ENCODE assay signal across 8 mouse cellular contexts in the genomic region with DNA sequence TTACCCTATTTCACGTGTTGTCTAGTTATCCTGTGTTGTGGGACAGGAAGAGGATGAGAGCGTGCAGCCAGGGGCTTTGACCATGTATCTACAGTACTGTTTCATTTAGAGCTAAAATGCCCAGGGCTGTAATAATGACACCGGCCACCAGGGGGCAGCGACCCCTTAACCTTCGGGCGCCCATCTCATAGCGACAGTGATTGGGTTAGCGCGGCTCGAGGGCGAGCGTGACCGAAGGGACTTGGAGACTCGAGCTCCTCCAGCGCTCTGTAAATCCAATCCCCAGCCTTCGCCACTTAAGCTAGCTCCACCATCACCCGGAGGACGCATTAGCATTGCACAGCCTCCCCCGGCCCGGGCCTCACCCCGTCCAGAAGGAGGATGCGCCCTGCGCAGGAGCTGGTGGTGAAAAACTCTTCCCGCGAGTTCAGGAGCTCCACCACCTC. TPM values are rescaled to one million over a fixed set of nuclear protein-coding genes. Genes with fewer than 3 reads are reported as not detected.
DNase-seq lines count a peak whose midpoint lies in the region; ATAC-seq and TF ChIP-seq lines count a peak whose summit lies in the region.

A gene (plus strand): TSS at position 224 of the 446 bp plus-strand sequence.

- peak; percentile 68 for TF ChIP-seq RAD21 in CH12.LX (IDR thresholded peaks at IDR 0.05; ENCODE audit: low read depth, low read length)

- in situ Hi-C loops in CH12.LX (cut with MboI; ENCODE audit: low pct_ligation_motif_present, low pct_unique_long_range_greater_than_20kb, low sequenced_read_pairs), result no loop called here

- peak within 1 kb of the TSS; percentile 85 for H3K4me2 ChIP-seq in CH12.LX (ENCODE audit: insufficient read depth, low read depth, poor library complexity, severe bottlenecking)
- peak within 1 kb of the TSS; percentile 70 for H3K4me2 ChIP-seq in forebrain, embryonic 12.5 days
- peak within 1 kb of the TSS; percentile 86 for H3K4me2 ChIP-seq in heart, postnatal 0 days (ENCODE audit: low read depth, low read length)
- H3K4me2 ChIP-seq in liver, embryonic 16.5 days (ENCODE audit: low read depth, low read length), result peak within 1 kb of the TSS; percentile 78
- peak within 1 kb of the TSS; percentile 65 for H3K4me2 ChIP-seq in neural tube, embryonic 13.5 days

- DNase-seq in CH12.LX (ENCODE audit: extremely low read depth), result peak; percentile 98
- peak; percentile 86 for DNase-seq in c-Kit-positive CD71-positive TER-119-negative erythroid progenitor cells, embryonic 14.5 days (ENCODE audit: low read depth)
- peak; percentile 78 for DNase-seq in heart, postnatal 0 days (ENCODE audit: low spot score)
- DNase-seq in kidney, postnatal 4 days, result peak; percentile 95

- WGBS in forebrain, embryonic 12.5 days, result under 1% methylated on average over 25 of the region's 25 CpGs
- under 1% methylated on average over 25 of the region's 25 CpGs for WGBS in heart, postnatal 0 days
- WGBS in liver, embryonic 16.5 days (ENCODE audit: insufficient replicate concordance), result 0% methylated on average over 24 of the region's 25 CpGs
- 0% methylated on average over 25 of the region's 25 CpGs for WGBS in neural tube, embryonic 13.5 days

- no peaks in the 10 kb centered on the region for H3K27me3 ChIP-seq in CH12.LX (replicated peaks)
- H3K27me3 ChIP-seq in forebrain, embryonic 12.5 days, result no peaks in the 10 kb centered on the region
- no peaks in the 10 kb centered on the region for H3K27me3 ChIP-seq in heart, postnatal 0 days (ENCODE audit: control insufficient read depth, insufficient read depth, low read length)
- no peaks in the 10 kb centered on the region for H3K27me3 ChIP-seq in liver, embryonic 16.5 days (ENCODE audit: control insufficient read depth, insufficient read depth, low read depth, low read length)
- H3K27me3 ChIP-seq in neural tube, embryonic 13.5 days, result no peaks in the 10 kb centered on the region
- no peaks in the 10 kb centered on the region for H3K27me3 ChIP-seq in testis, adult 2 months (ENCODE audit: control insufficient read depth, insufficient read depth, low read length)

- H3K79me2 ChIP-seq in CH12.LX (replicated peaks; ENCODE audit: control insufficient read depth, extremely low read depth, insufficient read depth, poor library complexity, severe bottlenecking), result no peaks in the 10 kb centered on the region

- dilution Hi-C loops in CH12.LX (cut with MboI; ENCODE audit: extremely low pct_ligation_motif_present, extremely low pct_unique_long_range_greater_than_20kb, low sequenced_read_pairs), result no loop called here

- H3K27ac ChIP-seq in CH12.LX (ENCODE audit: insufficient read depth, low read depth), result peak within 1 kb of the TSS; percentile 89
- peak within 1 kb of the TSS; percentile 91 for H3K27ac ChIP-seq in forebrain, embryonic 12.5 days
- H3K27ac ChIP-seq in heart, postnatal 0 days (ENCODE audit: low read depth), result peak within 1 kb of the TSS; percentile 94
- peak within 1 kb of the TSS; percentile 80 for H3K27ac ChIP-seq in liver, embryonic 16.5 days (ENCODE audit: low read length)
- H3K27ac ChIP-seq in neural tube, embryonic 13.5 days (replicated peaks), result peak within 1 kb of the TSS; percentile 92
- H3K27ac ChIP-seq in testis, adult 2 months (ENCODE audit: control insufficient read depth, insufficient read depth, low read depth, low read length), result peak within 1 kb of the TSS; percentile 97

- peak within 1 kb of the TSS; percentile 96 for H3K9ac ChIP-seq in CH12.LX (ENCODE audit: insufficient read depth, low read depth)
- peak within 1 kb of the TSS; percentile 79 for H3K9ac ChIP-seq in forebrain, embryonic 12.5 days
- peak within 1 kb of the TSS; percentile 75 for H3K9ac ChIP-seq in heart, postnatal 0 days (replicated peaks; ENCODE audit: low read depth, low read length)
- H3K9ac ChIP-seq in liver, embryonic 16.5 days (ENCODE audit: low read depth, low read length), result peak within 1 kb of the TSS; percentile 74
- peak within 1 kb of the TSS; percentile 80 for H3K9ac ChIP-seq in neural tube, embryonic 13.5 days

- peak; percentile 89 for ATAC-seq in forebrain, embryonic 12.5 days (ENCODE audit: low FRiP score)
- peak; percentile 91 for ATAC-seq in heart, postnatal 0 days (ENCODE audit: insufficient read depth, low read depth)
- ATAC-seq in liver, embryonic 16.5 days (ENCODE audit: low read depth), result peak; percentile 78
- peak; percentile 90 for ATAC-seq in neural tube, embryonic 13.5 days (ENCODE audit: low read depth)

- H3K9me3 ChIP-seq in CH12.LX (replicated peaks; ENCODE audit: low read length), result no peaks in the 10 kb centered on the region
- no peaks in the 10 kb centered on the region for H3K9me3 ChIP-seq in forebrain, embryonic 12.5 days
- no peaks in the 10 kb centered on the region for H3K9me3 ChIP-seq in heart, postnatal 0 days (replicated peaks; ENCODE audit: control insufficient read depth, low read length)
- H3K9me3 ChIP-seq in liver, embryonic 16.5 days (replicated peaks; ENCODE audit: control insufficient read depth, low read length), result no peaks in the 10 kb centered on the region
- no peaks in the 10 kb centered on the region for H3K9me3 ChIP-seq in neural tube, embryonic 13.5 days

- TF ChIP-seq POLR2A in CH12.LX (IDR thresholded peaks at IDR 0.05; ENCODE audit: low read depth, low read length), result peak; percentile 86
- TF ChIP-seq POLR2A in testis, adult 2 months (IDR thresholded peaks at IDR 0.05; ENCODE audit: control insufficient read depth, low read depth, low read length), result peak; percentile 60

- peak within 1 kb of the TSS; percentile 68 to 95 (median 90) for H3K4me3 ChIP-seq in CH12.LX (replicated peaks in 1 of 3; ENCODE audit: low read depth in 2 of 3, low read length in 2 of 3, poor library complexity in 1 of 3)
- H3K4me3 ChIP-seq in forebrain, embryonic 12.5 days (replicated peaks), result peak within 1 kb of the TSS; percentile 88
- H3K4me3 ChIP-seq in heart, postnatal 0 days (ENCODE audit: low read depth, low read length), result peak within 1 kb of the TSS; percentile 86
- H3K4me3 ChIP-seq in liver, embryonic 16.5 days (ENCODE audit: low read depth, low read length), result peak within 1 kb of the TSS; percentile 84
- peak within 1 kb of the TSS; percentile 72 for H3K4me3 ChIP-seq in neural tube, embryonic 13.5 days
- peak within 1 kb of the TSS; percentile 100 for H3K4me3 ChIP-seq in testis, adult 2 months (ENCODE audit: control insufficient read depth, low read depth, low read length)

- TF ChIP-seq CTCF in CH12.LX (conservative IDR thresholded peaks at IDR 0.05 in 1 of 2, IDR thresholded peaks at IDR 0.05 in 1 of 2; ENCODE audit: low read depth in 2 of 2, low read length in 2 of 2), result peak; percentile 92 to 99
- TF ChIP-seq CTCF in heart, postnatal 0 days (IDR thresholded peaks at IDR 0.05; ENCODE audit: low read depth), result peak; percentile 82
- peak; percentile 92 for TF ChIP-seq CTCF in testis, adult 2 months (IDR thresholded peaks at IDR 0.05; ENCODE audit: control insufficient read depth, insufficient read depth, insufficient replicate concordance, low read depth, low read length)

- no peak for TF ChIP-seq EP300 in CH12.LX (IDR thresholded peaks at IDR 0.05; ENCODE audit: low read length)
- TF ChIP-seq EP300 in heart, postnatal 0 days (IDR thresholded peaks at IDR 0.05; ENCODE audit: low read depth), result no peak

- H3K36me3 ChIP-seq in CH12.LX (replicated peaks in 1 of 2; ENCODE audit: control insufficient read depth in 1 of 2, insufficient read depth in 1 of 2, low read length in 1 of 2), result peaks cover 23 to 38% of the 10 kb centered on the region in 2 experiments
- H3K36me3 ChIP-seq in forebrain, embryonic 12.5 days (replicated peaks), result peaks cover 26% of the 10 kb centered on the region
- H3K36me3 ChIP-seq in heart, postnatal 0 days (replicated peaks; ENCODE audit: control insufficient read depth, insufficient read depth, low read length), result peaks cover 29% of the 10 kb centered on the region
- peaks cover 3% of the 10 kb centered on the region for H3K36me3 ChIP-seq in liver, embryonic 16.5 days (ENCODE audit: control insufficient read depth, insufficient read depth)
- H3K36me3 ChIP-seq in neural tube, embryonic 13.5 days, result peaks cover 28% of the 10 kb centered on the region
- no peaks in the 10 kb centered on the region for H3K36me3 ChIP-seq in testis, adult 2 months (ENCODE audit: control insufficient read depth, insufficient read depth, low read length)

- peaks cover 2 to 19% of the 10 kb centered on the region in 2 experiments; a peak in 3 of 4 replicates for H3K4me1 ChIP-seq in CH12.LX (ENCODE audit: control insufficient read depth in 1 of 2, insufficient read depth in 2 of 2)
- H3K4me1 ChIP-seq in forebrain, embryonic 12.5 days, result peaks cover 12% of the 10 kb centered on the region
- H3K4me1 ChIP-seq in heart, postnatal 0 days (ENCODE audit: control insufficient read depth, insufficient read depth), result 0 out of 2 replicates have a peak, but pooled peaks cover 7% of the 10 kb centered on the region
- peaks cover 3% of the 10 kb centered on the region for H3K4me1 ChIP-seq in liver, embryonic 16.5 days (ENCODE audit: control insufficient read depth, low read depth, low read length)
- H3K4me1 ChIP-seq in neural tube, embryonic 13.5 days (replicated peaks), result peaks cover 13% of the 10 kb centered on the region
- peaks cover 7% of the 10 kb centered on the region; the same call in 1 of the 2 replicates for H3K4me1 ChIP-seq in testis, adult 2 months (ENCODE audit: control insufficient read depth, insufficient read depth, low read length)

TF ChIP-seq in CH12.LX, 34 proteins besides CTCF, POLR2A, EP300 and RAD21 (continues in another document):
- TF ChIP-seq MAX (IDR thresholded peaks at IDR 0.05; ENCODE audit: low read length), result peak; percentile 46
- peak; percentile 79 for TF ChIP-seq NELFE (IDR thresholded peaks at IDR 0.05; ENCODE audit: low read depth, low read length)
- TF ChIP-seq POLR2AphosphoS2 (IDR thresholded peaks at IDR 0.05; ENCODE audit: low read depth, low read length), result peak; percentile 86; the same call in 1 of the 2 replicates
- TF ChIP-seq TCF12 (IDR thresholded peaks at IDR 0.05; ENCODE audit: low read depth, low read length), result peak; percentile 34; the same call in 1 of the 2 replicates
- peak; percentile 7; the same call in 1 of the 2 replicates for TF ChIP-seq ZMIZ1 (IDR thresholded peaks at IDR 0.05; ENCODE audit: low read depth, low read length)
- no peak; the same call in 1 of the 2 replicates for TF ChIP-seq SIN3A (IDR thresholded peaks at IDR 0.05; ENCODE audit: low read length)
- peak; percentile 32; the same call in 1 of the 2 replicates for TF ChIP-seq CHD1 (IDR thresholded peaks at IDR 0.05; ENCODE audit: low read depth, low read length)

RNA-seq across cellular contexts. Expression of the gene that starts here (rescaled TPM):
- 18.2 and 29.2 TPM in 2 replicates for total RNA-seq in CH12.LX (2012; rRNA removed)
- 35.2 and 39.8 TPM in 2 replicates for total RNA-seq in CH12.LX (2014; rRNA removed)
- polyA plus RNA-seq in CH12.LX (2012; ENCODE audit: insufficient read length, low read depth), result 31.2 and 33.6 TPM in 2 replicates
- 16.4 and 16.8 TPM in 2 replicates for polyA plus RNA-seq in forebrain, embryonic 12.5 days (2016; fragmentation: Nextera tagmentation; extraction: Ambion mirVana)
- 15.4 and 46.2 TPM in 2 replicates for total RNA-seq in heart, postnatal 0 days (2014; rRNA removed; ENCODE audit: low replicate concordance)
- 9.0 and 10.3 TPM in 2 replicates for polyA plus RNA-seq in heart, postnatal 0 days (2015; fragmentation: Nextera tagmentation; extraction: Ambion mirVana)
- 19.6 and 20.5 TPM in 2 replicates for polyA plus RNA-seq in liver, embryonic 16.5 days (2015; fragmentation: Nextera tagmentation; extraction: Ambion mirVana)
- polyA plus RNA-seq in neural tube, embryonic 13.5 days (2015; fragmentation: Nextera tagmentation; extraction: Ambion mirVana), result 9.7 and 11.3 TPM in 2 replicates
- 4.0 and 4.2 TPM in 2 replicates for polyA plus RNA-seq in testis, adult 2 months (2012; rRNA removed)

Comparison
In these comparisons a context has a peak if more than half of its experiments do, and no peak if none do; other contexts are left out.
1. Peak in every context shown above with its lines: DNase-seq, ATAC-seq, H3K4me3 ChIP-seq and H3K27ac ChIP-seq.